Mouse (Mus musculus): ENCODE results near the gene Odf3l2. TPM values are rescaled to one million over a fixed set of nuclear protein-coding genes. Genes with fewer than 3 reads are reported as not detected.

The Odf3l2 gene
- total RNA-seq, 2 experiments from 2014 or later: 56.6 to 180 TPM

GRCm38 (mm10) chr10:79637128-79638110 is 8.1 kb downstream of the Odf3l2 start, which contains the start of gene Shc2:
Gene Shc2, minus strand, starts transcription at chr10:79637918.
- TF ChIP-seq CTCF (IDR thresholded peaks at IDR 0.05): no peak
- intact Hi-C loops (cut with DNase I): no loop called here
- DNase-seq: peak; percentile 60
- Histone ChIP-seq H3K27ac (peak within 1 kb of the TSS; percentile 73), H3K4me3 (peak within 1 kb of the TSS; percentile 77)

DNA sequence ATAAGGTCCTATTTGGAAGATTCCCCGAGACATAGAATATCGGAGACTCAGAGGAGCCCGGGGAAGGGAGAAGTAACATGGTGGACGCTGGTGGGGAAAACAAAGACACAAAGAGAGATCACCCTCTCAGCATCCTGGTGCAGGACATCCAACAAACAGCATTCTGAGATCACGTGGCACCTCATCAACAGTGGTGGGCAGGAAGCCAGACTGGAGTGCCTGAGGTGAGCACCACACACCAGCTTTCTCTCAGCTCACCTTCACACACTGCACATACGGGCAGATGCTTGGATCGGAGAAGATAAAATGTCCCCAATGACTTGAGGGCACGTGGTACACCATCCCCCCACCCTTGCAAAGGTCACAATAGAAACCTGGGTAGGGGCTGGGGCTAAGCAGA is 9.3 kb downstream of the Odf3l2 start:
- intact Hi-C loops (cut with DNase I): no loop called here
- TF ChIP-seq CTCF (IDR thresholded peaks at IDR 0.05): no peak
- Histone ChIP-seq H3K27ac (no peak overlapping the region), H3K4me3 (no peak overlapping the region)
- no peak for DNase-seq

DNA sequence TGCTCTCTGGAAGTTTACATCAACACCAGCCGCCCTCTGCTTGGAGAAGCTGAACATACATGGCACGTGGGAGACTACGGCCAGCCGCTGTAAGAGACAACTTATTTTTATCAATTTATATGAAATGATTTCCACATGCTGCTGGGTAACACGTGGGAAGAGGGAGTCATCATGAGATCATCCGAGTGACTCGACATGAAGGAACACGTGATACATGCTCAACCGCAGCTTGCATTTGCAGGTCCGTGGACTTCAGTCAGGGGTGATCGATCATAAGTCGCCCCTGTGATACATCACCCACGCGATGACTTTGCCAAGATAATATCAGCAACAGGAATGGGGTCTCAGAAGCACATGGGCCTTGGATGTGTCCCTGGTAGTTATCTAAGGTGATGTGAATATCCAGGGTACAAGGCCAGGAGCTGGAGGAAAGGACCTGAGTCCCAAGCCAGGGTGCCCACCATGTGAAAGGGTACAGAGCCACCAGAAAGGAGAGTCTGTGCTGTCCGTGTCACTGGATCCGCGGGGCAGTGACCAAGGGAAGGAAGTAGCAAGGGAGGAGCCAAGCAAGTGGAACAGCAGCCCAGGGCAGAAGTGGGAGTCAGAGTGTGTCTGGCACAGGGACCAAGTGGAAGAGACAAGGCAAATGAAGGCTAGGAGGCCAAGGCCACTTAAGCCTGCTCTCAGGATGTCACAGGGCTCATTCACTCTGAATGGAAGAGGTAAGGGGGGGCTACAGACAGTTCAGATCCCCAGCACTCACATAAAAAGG is 12.3 kb downstream of the Odf3l2 start:
- intact Hi-C loops (cut with DNase I): no loop called here
- no peak for TF ChIP-seq CTCF (IDR thresholded peaks at IDR 0.05)
- DNase-seq: no peak
- Histone ChIP-seq H3K27ac (no peak overlapping the region), H3K4me3 (no peak overlapping the region)

- intact Hi-C loops (cut with DNase I): no loop called here
- DNase-seq: no peak
- no peak for TF ChIP-seq CTCF (IDR thresholded peaks at IDR 0.05)
- H3K4me3 ChIP-seq: no peak overlapping the region
- H3K27ac ChIP-seq: no peak overlapping the region
Observed at GRCm38 (mm10) chr10:79631432-79631831, 14.1 kb downstream of the Odf3l2 start.

- H3K27ac ChIP-seq: no peak overlapping the region
- no peak for TF ChIP-seq CTCF (IDR thresholded peaks at IDR 0.05)
- no peak for DNase-seq
- intact Hi-C loops (cut with DNase I): no loop called here
- H3K4me3 ChIP-seq: no peak overlapping the region
Observed at GRCm38 (mm10) chr10:79628377-79628776, 17.2 kb downstream of the Odf3l2 start.

GRCm38 (mm10) chr10:79626156-79626555 is 19.4 kb downstream of the Odf3l2 start:
- intact Hi-C loops (cut with DNase I): no loop called here
- Histone ChIP-seq H3K27ac (no peak overlapping the region), H3K4me3 (no peak overlapping the region)
- TF ChIP-seq CTCF (IDR thresholded peaks at IDR 0.05): no peak
- DNase-seq: peak; percentile 40

GRCm38 (mm10) chr10:79625398-79625797 is 20.1 kb downstream of the Odf3l2 start:
- no peak for TF ChIP-seq CTCF (IDR thresholded peaks at IDR 0.05)
- H3K27ac ChIP-seq: no peak overlapping the region
- intact Hi-C loops (cut with DNase I): no loop called here
- DNase-seq: no peak
- H3K4me3 ChIP-seq: no peak overlapping the region

GRCm38 (mm10) chr10:79623950-79624349 is 21.6 kb downstream of the Odf3l2 start:
- no peak overlapping the region for H3K4me3 ChIP-seq
- H3K27ac ChIP-seq: no peak overlapping the region
- intact Hi-C loops (cut with DNase I): no loop called here
- DNase-seq: peak; percentile 68
- no peak for TF ChIP-seq CTCF (IDR thresholded peaks at IDR 0.05)

GRCm38 (mm10) chr10:79616376-79616775 is 29.2 kb downstream of the Odf3l2 start:
- intact Hi-C loops (cut with DNase I): no loop called here

DNA sequence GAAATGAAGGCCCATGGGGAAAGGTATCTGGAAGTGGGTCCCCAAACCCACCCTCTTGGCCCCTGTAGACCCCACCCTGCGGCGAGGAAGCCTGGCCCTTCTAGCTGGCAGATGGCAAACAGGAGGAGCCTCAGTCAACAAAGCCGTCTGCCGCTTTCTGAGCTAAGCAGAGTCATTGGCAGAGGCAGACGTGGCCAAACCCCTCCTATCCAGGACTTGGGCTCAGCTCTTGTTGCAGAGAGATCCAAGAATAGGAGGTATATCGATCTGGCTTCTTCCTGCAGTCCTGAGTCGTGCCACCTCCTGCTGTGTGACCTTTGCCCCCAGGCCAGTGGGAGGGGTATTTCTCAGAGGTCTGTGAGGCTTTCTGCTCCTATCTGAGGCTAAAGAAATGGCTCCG is 29.7 kb downstream of the Odf3l2 start:
- Histone ChIP-seq H3K4me3 (no peak overlapping the region), H3K27ac (no peak overlapping the region)
- intact Hi-C loops (cut with DNase I): no loop called here
- peak; percentile 21 for DNase-seq
- no peak for TF ChIP-seq CTCF (IDR thresholded peaks at IDR 0.05)

More at GRCm38 (mm10) chr10:79616376-79616775, 29.2 kb downstream of the Odf3l2 start:
- H3K4me3 ChIP-seq: no peak overlapping the region
- H3K27ac ChIP-seq: no peak overlapping the region
- no peak for TF ChIP-seq CTCF (IDR thresholded peaks at IDR 0.05)
- DNase-seq: no peak

- no peak overlapping the region for H3K27ac ChIP-seq
- intact Hi-C loops (cut with DNase I): loop anchor here (5.0 kb wide), 1 partner anchor 33 kb away; the partner anchor contains the start of gene Odf3l2
- H3K4me3 ChIP-seq: peak overlapping the region; percentile 77
- no peak for DNase-seq
- no peak for TF ChIP-seq CTCF (IDR thresholded peaks at IDR 0.05)
Observed at GRCm38 (mm10) chr10:79614305-79614643, 31.3 kb downstream of the Odf3l2 start.

GRCm38 (mm10) chr10:79613578-79614304 is 31.8 kb downstream of the Odf3l2 start, which contains the start of gene C2cd4c:
Gene C2cd4c, minus strand, starts transcription at chr10:79614025.
- peak; percentile 73 for DNase-seq
- no peak for TF ChIP-seq CTCF (IDR thresholded peaks at IDR 0.05)
- intact Hi-C loops (cut with DNase I): loop anchor here (5.0 kb wide), 1 partner anchor 34 kb away; the partner anchor contains the start of gene Odf3l2
- Histone ChIP-seq H3K4me3 (peak within 1 kb of the TSS; percentile 77), H3K27ac (0 out of 2 replicates have a peak within 1 kb of the TSS, but pooled peaks have one; percentile 2)
